8 mouse cellular contexts compared by ENCODE assay signal in genomic region chr7:101666581-101666980, GRCm38 (mm10). TPM values are rescaled to one million over a fixed set of nuclear protein-coding genes. Genes with fewer than 3 reads are reported as not detected.
A peak's percentile ranks its signal among the peaks of the same experiment; 100 is the strongest.
DNase-seq lines count a peak whose midpoint lies in the region; ATAC-seq and TF ChIP-seq lines count a peak whose summit lies in the region.
"Had no signal": no experiment of that assay in that cellular context is flagged by ENCODE, and none has a peak within 500 bp of the region (broad histone marks: within the 10 kb centered on the region; RNA-seq: fewer than 3 reads in every experiment).

No protein-coding gene starts in this region.

- peak; percentile 80 for TF ChIP-seq CTCF in ES-Bruce4 (IDR thresholded peaks at IDR 0.05; ENCODE audit: low read depth, low read length)
- TF ChIP-seq CTCF in layer of hippocampus, adult 2 months (conservative IDR thresholded peaks at IDR 0.05): peak; percentile 88

- no peaks in the 10 kb centered on the region for H3K27me3 ChIP-seq in ES-Bruce4 (ENCODE audit: control insufficient read depth, insufficient read depth, low read length, poor library complexity, severe bottlenecking)
- H3K27me3 ChIP-seq in heart, embryonic 14.5 days (ENCODE audit: control insufficient read depth, insufficient read depth, low read length): no peaks in the 10 kb centered on the region
- H3K27me3 ChIP-seq: stomach, embryonic 15.5 days had no signal

- peaks cover 2% of the 10 kb centered on the region; the same call in 1 of the 2 replicates for H3K36me3 ChIP-seq in ES-Bruce4 (ENCODE audit: control insufficient read depth, insufficient read depth, low read length, poor library complexity, severe bottlenecking)
- H3K36me3 ChIP-seq in heart, embryonic 14.5 days (ENCODE audit: control insufficient read depth, insufficient read depth, low read length): peaks cover 3% of the 10 kb centered on the region
- H3K36me3 ChIP-seq: stomach, embryonic 15.5 days had no signal

- no peaks in the 10 kb centered on the region for H3K9me3 ChIP-seq in ES-Bruce4 (replicated peaks; ENCODE audit: control insufficient read depth, insufficient read depth, low read length, poor library complexity, severe bottlenecking)
- H3K9me3 ChIP-seq in heart, embryonic 14.5 days (ENCODE audit: control insufficient read depth, low read length): no peaks in the 10 kb centered on the region
- H3K9me3 ChIP-seq: stomach, embryonic 15.5 days had no signal

- WGBS in heart, embryonic 14.5 days: 10% methylated on average over 3 of the region's 3 CpGs

- H3K27ac ChIP-seq in ES-Bruce4 (ENCODE audit: insufficient read depth, low read length): no peak overlapping the region
- no peak overlapping the region for H3K27ac ChIP-seq in heart, embryonic 14.5 days (replicated peaks in 1 of 2; ENCODE audit: control insufficient read depth in 1 of 2, insufficient read depth in 1 of 2, low read depth in 2 of 2, low read length in 2 of 2)
- peak overlapping the region; percentile 36; the same call in 1 of the 2 replicates for H3K27ac ChIP-seq in layer of hippocampus, adult 2 months
- H3K27ac ChIP-seq: stomach, embryonic 15.5 days had no signal

- TF ChIP-seq EP300 in ES-Bruce4 (IDR thresholded peaks at IDR 0.05; ENCODE audit: insufficient read depth, low read depth, low read length): no peak

- no peak overlapping the region for H3K4me2 ChIP-seq in heart, embryonic 14.5 days (ENCODE audit: low read length)
- H3K4me2 ChIP-seq: stomach, embryonic 15.5 days had no signal

- DNase-seq in R1 (ENCODE audit: low read depth, low spot score): peak; percentile 77
- peak; percentile 27 for DNase-seq in embryo, embryonic 11.5 days (ENCODE audit: low read depth, low spot score)
- peak; percentile 55 to 71 for DNase-seq in layer of hippocampus, adult 2 months (ENCODE audit: low spot score in 2 of 2)
- DNase-seq in lung, postnatal 36 days: peak; percentile 61
- peak; percentile 57 for DNase-seq in testis, postnatal 10 days (ENCODE audit: low spot score)

- no peak for ATAC-seq in heart, embryonic 14.5 days (ENCODE audit: insufficient number of reproducible peaks, insufficient read depth, low FRiP score, low read depth)

- peaks cover 3% of the 10 kb centered on the region for H3K4me1 ChIP-seq in ES-Bruce4 (ENCODE audit: control insufficient read depth, insufficient read depth, low read length)
- H3K4me1 ChIP-seq in heart, embryonic 14.5 days (ENCODE audit: control insufficient read depth in 2 of 2, insufficient read depth in 2 of 2, low read length in 2 of 2): peaks cover 2 to 12% of the 10 kb centered on the region in 2 experiments; a peak in 3 of 4 replicates

- no peak for TF ChIP-seq POLR2A in ES-Bruce4 (IDR thresholded peaks at IDR 0.05; ENCODE audit: insufficient read depth, low read length)

- no peak overlapping the region for H3K4me3 ChIP-seq in ES-Bruce4 (ENCODE audit: low read depth, low read length)
- no peak overlapping the region for H3K4me3 ChIP-seq in heart, embryonic 14.5 days (ENCODE audit: control insufficient read depth in 1 of 2, insufficient read depth in 1 of 2, low read depth in 1 of 2, low read length in 2 of 2)
- peak overlapping the region; percentile 26; the same call in 1 of the 2 replicates for H3K4me3 ChIP-seq in layer of hippocampus, adult 2 months
- H3K4me3 ChIP-seq: stomach, embryonic 15.5 days had no signal

- no peak overlapping the region for H3K9ac ChIP-seq in ES-Bruce4 (ENCODE audit: low read depth, poor library complexity, severe bottlenecking)
- H3K9ac ChIP-seq in heart, embryonic 14.5 days (ENCODE audit: low read length): 0 out of 2 replicates have a peak overlapping the region, but pooled peaks have one; percentile 14
- H3K9ac ChIP-seq: stomach, embryonic 15.5 days had no signal

RNA-seq across cellular contexts. Expression of gene Clpb, which starts 3.1 kb away (rescaled TPM):
- 55.0 and 58.9 TPM in 2 replicates for polyA plus RNA-seq in ES-Bruce4 (2011; ENCODE audit: insufficient read depth, insufficient read length, low read depth, missing spikeins)
- 46.8 and 48.7 TPM in 2 replicates for polyA plus RNA-seq in heart, embryonic 14.5 days (2014; fragmentation: Nextera tagmentation; extraction: Ambion mirVana)
- 10 to 100 TPM; 53.5 to 55.0 TPM for total RNA-seq in layer of hippocampus, adult 2 months (2021)

Comparison
In these comparisons a context has a peak if more than half of its experiments do, and no peak if none do; other contexts are left out.
1. DNase-seq: peak in every context shown above with its lines; median percentile 77 in R1; 63 in layer of hippocampus, adult 2 months; 61 in lung, postnatal 36 days; 57 in testis, postnatal 10 days; 27 in embryo, embryonic 11.5 days.